Mouse (Mus musculus): Measurements from ENCODE around the gene Slc28a1. TPM values are rescaled to one million over a fixed set of nuclear protein-coding genes. Genes with fewer than 3 reads are reported as not detected.

The Slc28a1 gene
- total and polyA plus RNA-seq, 2 experiments = 0.24 to 0.28 TPM

- Histone ChIP-seq H3K4me3 (ENCODE audit: insufficient read depth, low read depth, low read length) (no peak overlapping the region), H3K4me1 (ENCODE audit: control insufficient read depth, insufficient read depth, low read length) (0 out of 2 replicates have a peak, but pooled peaks cover 5% of the 10 kb centered on the region), H3K79me2 (ENCODE audit: control insufficient read depth, insufficient read depth, low read length) (no peaks in the 10 kb centered on the region), H3K27ac (replicated peaks; ENCODE audit: insufficient read depth, low read depth, low read length) (no peak overlapping the region), H3K36me3 (ENCODE audit: control insufficient read depth, insufficient read depth, low read length) (no peaks in the 10 kb centered on the region), H3K27me3 (ENCODE audit: control insufficient read depth, insufficient read depth, low read length) (no peaks in the 10 kb centered on the region), H3K9ac (ENCODE audit: low read depth, low read length) (no peak overlapping the region)
- DNase-seq (ENCODE audit: extremely low read depth, low read depth, low spot score) = no peak
- WGBS = 70% methylated on average over 7 of the region's 7 CpGs
- TF ChIP-seq POLR2A (IDR thresholded peaks at IDR 0.05; ENCODE audit: extremely low read depth, insufficient read depth, low read length) = no peak
- TF ChIP-seq CTCF (IDR thresholded peaks at IDR 0.05; ENCODE audit: low read depth, low read length) = no peak
These were observed 54.8 kb downstream of the Slc28a1 start for GRCm38 (mm10) chr7:81169351-81169750.

GRCm38 (mm10) chr7:81173931-81174330, 59.3 kb downstream of the Slc28a1 start:
- no peak overlapping the region for H3K4me3 ChIP-seq (ENCODE audit: insufficient read depth, low read depth, low read length)
- no peak overlapping the region for H3K9ac ChIP-seq (ENCODE audit: low read depth, low read length)
- peaks cover 16% of the 10 kb centered on the region for H3K4me1 ChIP-seq (ENCODE audit: control insufficient read depth, insufficient read depth, low read length)
- H3K27me3 ChIP-seq (ENCODE audit: control insufficient read depth, insufficient read depth, low read length) = no peaks in the 10 kb centered on the region
- no peaks in the 10 kb centered on the region for H3K79me2 ChIP-seq (ENCODE audit: control insufficient read depth, insufficient read depth, low read length)
- H3K36me3 ChIP-seq (ENCODE audit: control insufficient read depth, insufficient read depth, low read length) = no peaks in the 10 kb centered on the region
- WGBS = 44% methylated on average over 2 of the region's 2 CpGs
- TF ChIP-seq POLR2A (IDR thresholded peaks at IDR 0.05; ENCODE audit: extremely low read depth, insufficient read depth, low read length) (no peak), CTCF (IDR thresholded peaks at IDR 0.05; ENCODE audit: low read depth, low read length) (no peak)
- peak overlapping the region; percentile 35; the same call in 1 of the 2 replicates for H3K27ac ChIP-seq (replicated peaks; ENCODE audit: insufficient read depth, low read depth, low read length)
- DNase-seq (ENCODE audit: extremely low read depth, low read depth, low spot score) = peak; percentile 95

- TF ChIP-seq CTCF (IDR thresholded peaks at IDR 0.05; ENCODE audit: low read depth, low read length) = no peak
- TF ChIP-seq POLR2A (IDR thresholded peaks at IDR 0.05; ENCODE audit: extremely low read depth, insufficient read depth, low read length) = no peak
- 27% methylated on average over 5 of the region's 5 CpGs for WGBS
- H3K4me3 ChIP-seq (ENCODE audit: insufficient read depth, low read depth, low read length) = no peak overlapping the region
These were observed 60.1 kb downstream of the Slc28a1 start for GRCm38 (mm10) chr7:81174654-81175053.

GRCm38 (mm10) chr7:81176187-81176769, 61.7 kb downstream of the Slc28a1 start:
- no peak overlapping the region for H3K9ac ChIP-seq (ENCODE audit: low read depth, low read length)
- no peaks in the 10 kb centered on the region for H3K79me2 ChIP-seq (ENCODE audit: control insufficient read depth, insufficient read depth, low read length)
- H3K4me3 ChIP-seq (ENCODE audit: insufficient read depth, low read depth, low read length) = no peak overlapping the region
- peak; percentile 82 for DNase-seq (ENCODE audit: extremely low read depth, low read depth, low spot score)
- no peaks in the 10 kb centered on the region for H3K27me3 ChIP-seq (ENCODE audit: control insufficient read depth, insufficient read depth, low read length)
- H3K27ac ChIP-seq (replicated peaks; ENCODE audit: insufficient read depth, low read depth, low read length) = peak overlapping the region; percentile 40; the same call in 1 of the 2 replicates
- H3K36me3 ChIP-seq (ENCODE audit: control insufficient read depth, insufficient read depth, low read length) = no peaks in the 10 kb centered on the region
- 42% methylated on average over 5 of the region's 5 CpGs for WGBS
- peaks cover 16% of the 10 kb centered on the region for H3K4me1 ChIP-seq (ENCODE audit: control insufficient read depth, insufficient read depth, low read length)
- TF ChIP-seq CTCF (IDR thresholded peaks at IDR 0.05; ENCODE audit: low read depth, low read length) (no peak), POLR2A (IDR thresholded peaks at IDR 0.05; ENCODE audit: extremely low read depth, insufficient read depth, low read length) (no peak)

More at GRCm38 (mm10) chr7:81174654-81175053, 60.1 kb downstream of the Slc28a1 start:
- no peaks in the 10 kb centered on the region for H3K79me2 ChIP-seq (ENCODE audit: control insufficient read depth, insufficient read depth, low read length)
- H3K4me1 ChIP-seq (ENCODE audit: control insufficient read depth, insufficient read depth, low read length) = peaks cover 16% of the 10 kb centered on the region
- H3K9ac ChIP-seq (ENCODE audit: low read depth, low read length) = no peak overlapping the region
- H3K27me3 ChIP-seq (ENCODE audit: control insufficient read depth, insufficient read depth, low read length) = no peaks in the 10 kb centered on the region
- H3K27ac ChIP-seq (replicated peaks; ENCODE audit: insufficient read depth, low read depth, low read length) = peak overlapping the region; percentile 69
- H3K36me3 ChIP-seq (ENCODE audit: control insufficient read depth, insufficient read depth, low read length) = no peaks in the 10 kb centered on the region
- peak; percentile 82 for DNase-seq (ENCODE audit: extremely low read depth, low read depth, low spot score)

GRCm38 (mm10) chr7:81179494-81179893, 64.9 kb downstream of the Slc28a1 start:
- Histone ChIP-seq H3K27me3 (ENCODE audit: control insufficient read depth, insufficient read depth, low read length) (no peaks in the 10 kb centered on the region), H3K4me1 (ENCODE audit: control insufficient read depth, insufficient read depth, low read length) (peaks cover 14% of the 10 kb centered on the region), H3K36me3 (ENCODE audit: control insufficient read depth, insufficient read depth, low read length) (no peaks in the 10 kb centered on the region), H3K79me2 (ENCODE audit: control insufficient read depth, insufficient read depth, low read length) (no peaks in the 10 kb centered on the region), H3K4me3 (ENCODE audit: insufficient read depth, low read depth, low read length) (no peak overlapping the region), H3K9ac (ENCODE audit: low read depth, low read length) (no peak overlapping the region), H3K27ac (replicated peaks; ENCODE audit: insufficient read depth, low read depth, low read length) (no peak overlapping the region)
- DNase-seq (ENCODE audit: extremely low read depth, low read depth, low spot score) = no peak
- no peak for TF ChIP-seq CTCF (IDR thresholded peaks at IDR 0.05; ENCODE audit: low read depth, low read length)
- WGBS = 74% methylated on average over 5 of the region's 5 CpGs

- no peak for TF ChIP-seq CTCF (IDR thresholded peaks at IDR 0.05; ENCODE audit: low read depth, low read length)
- TF ChIP-seq POLR2A (IDR thresholded peaks at IDR 0.05; ENCODE audit: extremely low read depth, insufficient read depth, low read length) = no peak
- no peak for DNase-seq (ENCODE audit: extremely low read depth, low read depth, low spot score)
- H3K4me3 ChIP-seq (ENCODE audit: insufficient read depth, low read depth, low read length) = no peak overlapping the region
- H3K79me2 ChIP-seq (ENCODE audit: control insufficient read depth, insufficient read depth, low read length) = no peaks in the 10 kb centered on the region
- no peaks in the 10 kb centered on the region for H3K36me3 ChIP-seq (ENCODE audit: control insufficient read depth, insufficient read depth, low read length)
- H3K27ac ChIP-seq (replicated peaks; ENCODE audit: insufficient read depth, low read depth, low read length) = no peak overlapping the region
- H3K9ac ChIP-seq (ENCODE audit: low read depth, low read length) = no peak overlapping the region
- WGBS = 87% methylated on average over 10 of the region's 10 CpGs
- H3K27me3 ChIP-seq (ENCODE audit: control insufficient read depth, insufficient read depth, low read length) = no peaks in the 10 kb centered on the region
- H3K4me1 ChIP-seq (ENCODE audit: control insufficient read depth, insufficient read depth, low read length) = no peaks in the 10 kb centered on the region
These were observed 68.0 kb downstream of the Slc28a1 start for GRCm38 (mm10) chr7:81182492-81183175.
